Mouse (Mus musculus) heart, adult 11 months (tissue): ENCODE results near the gene Pigp.

Source experiments
- DNase-seq: peaks from one replicate; pipeline ENCODE4 v3.0.0; 2022

The Pigp gene

DNA sequence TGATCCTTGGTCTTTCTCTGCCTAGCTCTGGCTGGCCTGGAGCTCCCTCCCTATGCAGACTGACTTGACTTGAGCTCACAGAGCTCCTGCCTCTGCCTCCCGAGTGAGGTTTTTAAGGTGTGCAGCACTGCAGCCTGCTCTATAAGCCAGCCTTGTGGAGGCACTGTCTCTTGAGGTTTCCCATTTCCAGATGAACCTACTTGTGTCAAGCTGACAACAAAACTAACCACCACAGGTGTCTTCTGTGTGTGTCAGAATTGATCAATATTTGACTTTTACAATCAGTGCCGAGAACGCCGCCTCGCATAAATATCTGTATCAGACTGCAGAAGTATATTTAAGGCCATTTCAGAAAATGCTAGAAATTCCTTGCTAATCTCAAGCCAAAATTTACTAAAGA is 57.0 kb downstream of the Pigp start:
- DNase-seq, result no peak

DNA sequence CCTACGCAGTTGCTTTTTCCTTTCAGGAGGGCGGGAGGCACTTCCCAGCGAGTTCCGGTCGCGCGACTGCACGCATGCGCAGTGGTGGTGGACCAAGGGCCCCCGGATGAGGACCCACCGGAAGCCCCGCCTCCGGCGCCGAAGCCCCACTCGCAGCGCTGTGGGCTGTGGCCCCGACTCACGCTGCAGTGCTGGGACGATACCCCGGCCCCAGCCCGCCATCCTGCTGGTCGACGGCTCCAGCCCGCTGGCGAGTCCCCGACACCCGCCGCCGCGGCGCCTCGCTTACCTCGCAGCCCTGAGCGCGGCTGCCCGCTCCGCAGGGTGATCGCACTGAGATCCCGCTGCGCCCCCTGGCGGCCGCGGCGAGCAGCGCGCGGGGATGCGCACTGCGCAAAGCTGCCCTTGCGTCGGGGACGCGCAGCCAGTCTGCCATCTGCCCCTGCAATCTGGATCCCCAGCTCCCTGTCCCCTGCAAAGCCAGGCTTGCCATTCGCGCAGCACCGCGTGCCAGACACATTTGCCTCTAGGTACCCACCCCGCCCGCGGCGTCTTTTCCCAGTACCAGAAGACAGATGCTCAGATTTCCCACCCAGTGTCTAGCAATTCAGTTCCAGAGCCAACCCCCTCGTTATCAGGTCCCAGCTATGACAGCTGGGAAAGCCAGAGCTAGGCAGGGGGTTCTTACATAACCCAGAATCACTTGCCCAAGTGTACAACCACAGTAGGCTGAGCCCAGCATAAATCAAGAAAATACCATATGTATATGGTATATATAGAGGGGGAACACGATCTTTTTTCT is 58.2 kb downstream of the Pigp start, which contains the start of gene Hlcs:
Hlcs (minus strand) TSS at position 343 of the 802 bp plus-strand sequence.
- DNase-seq, result peak; percentile 100

DNA sequence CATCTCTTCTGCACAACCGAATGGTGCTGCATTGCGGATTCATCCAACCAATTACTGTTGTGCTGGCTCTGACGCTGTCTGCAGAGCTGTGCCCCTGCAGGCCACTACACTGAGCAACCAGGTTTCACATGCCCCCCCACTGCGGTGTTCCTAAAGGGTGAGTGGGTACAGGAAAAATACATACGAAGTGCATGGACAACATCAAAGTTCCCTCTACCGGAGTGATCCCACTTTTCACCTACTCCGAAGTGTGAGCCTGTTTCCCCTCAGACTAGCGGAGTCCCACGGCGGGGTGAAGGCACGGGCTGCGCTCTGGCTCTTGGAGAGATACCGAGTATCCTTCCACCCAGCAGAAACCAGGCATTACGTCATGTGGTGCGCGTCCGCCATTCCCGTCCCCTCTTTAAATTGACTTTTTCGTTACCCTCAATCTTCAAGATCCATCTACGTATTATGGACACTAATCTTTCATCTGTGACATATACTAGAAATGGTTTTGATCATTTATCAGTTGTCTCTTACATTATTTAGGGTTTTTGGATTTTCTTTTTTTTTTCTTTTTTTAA is 58.9 kb downstream of the Pigp start:
- DNase-seq, result peak; percentile 99

DNA sequence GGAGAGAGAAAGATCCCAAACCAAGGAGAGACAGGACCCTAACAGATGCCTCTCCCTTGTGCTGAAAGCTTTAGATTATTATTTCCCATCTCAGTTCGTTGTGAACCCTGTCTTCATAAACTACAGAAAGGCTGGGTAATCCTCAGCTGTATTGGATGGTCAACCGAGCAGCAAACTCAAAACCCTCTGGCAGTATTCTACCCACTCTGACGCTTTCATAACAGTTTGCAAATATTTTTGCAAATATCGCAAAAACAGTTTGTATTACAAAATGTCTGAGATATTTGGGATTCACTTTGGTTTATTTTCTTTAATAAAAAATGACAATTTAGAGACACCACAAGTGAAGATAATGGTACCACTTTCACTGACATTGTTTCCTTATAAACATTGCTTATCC is 59.7 kb downstream of the Pigp start:
- DNase-seq, result no peak

DNA sequence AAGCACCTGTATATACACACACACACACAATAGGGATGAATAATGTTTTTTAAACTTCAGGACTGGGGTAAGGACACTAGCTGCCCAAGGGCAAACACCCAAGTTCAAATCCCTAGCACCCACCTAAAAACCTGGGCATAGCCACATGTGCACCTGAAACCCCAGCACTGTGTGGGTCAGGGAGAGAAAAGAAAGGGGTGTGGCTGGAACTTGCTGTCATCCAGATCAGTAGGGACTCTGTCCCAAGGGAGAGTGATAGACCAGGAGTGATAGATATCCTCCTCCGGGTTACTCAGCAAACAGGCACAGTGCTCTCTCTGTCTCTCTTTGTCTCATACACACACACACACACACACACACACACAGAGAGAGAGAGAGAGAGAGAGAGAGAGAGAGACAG is 60.2 kb downstream of the Pigp start:
- no peak for DNase-seq

DNA sequence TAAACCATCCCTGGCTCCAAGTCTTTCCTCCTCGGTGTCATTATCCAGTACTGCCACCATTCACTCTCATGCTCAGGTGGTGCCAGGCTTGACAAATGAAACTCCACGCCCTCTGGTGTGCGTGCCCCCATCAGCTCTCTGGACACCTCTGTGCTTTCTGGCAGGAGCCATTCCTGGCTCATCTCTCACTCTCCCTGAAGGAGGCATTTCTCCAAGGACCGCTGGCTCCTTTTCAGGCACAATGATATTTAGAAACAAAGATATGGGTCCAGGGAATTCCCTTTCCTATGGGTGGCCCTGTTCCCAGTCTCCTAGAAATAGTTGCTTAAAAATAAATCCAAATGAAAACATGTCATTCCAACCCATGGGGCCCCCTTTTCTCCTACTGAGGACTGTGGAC is 62.6 kb downstream of the Pigp start:
- DNase-seq, result peak; percentile 92
